Mouse (Mus musculus) hindbrain, embryonic 14.5 days (tissue): ENCODE data around the gene Mamld1. TPM values are rescaled to one million over a fixed set of nuclear protein-coding genes. Genes with fewer than 3 reads are reported as not detected.
A peak's percentile ranks its signal among the peaks of the same experiment; 100 is the strongest.
"Not testable (repeated sequence)": the region's sequence is repeated elsewhere in the genome, so short reads cannot be mapped to it uniquely, and the experiment has no call there.

Source experiments
- ATAC-seq: fragments of 200-750 bp; cut with Nextera tagmentation; 2 replicates; pipeline ENCODE4 v1.8.0; 2017; ENCODE audit warnings: moderate number of reproducible peaks, mild to moderate bottlenecking, moderate TSS enrichment, moderate library complexity; ENCODE audit not compliant: low FRiP score
- DNase-seq: peaks from one replicate; pipeline ENCODE4 v3.0.0-alpha.2; 2015; ENCODE audit warnings: low spot score
- H3K27ac ChIP-seq: fragments of 300-500 bp; sonication (generic); 2 replicates; pipeline ENCODE4 v1.5.1; 2014; ENCODE audit warnings: mild to moderate bottlenecking, moderate library complexity
- H3K27me3 ChIP-seq: fragments of 300-500 bp; sonication (generic); 2 replicates; pipeline ENCODE4 v1.6.1; 2014; ENCODE audit warnings: mild to moderate bottlenecking, low read length, mixed read lengths; ENCODE audit not compliant: control insufficient read depth, insufficient read depth
- H3K36me3 ChIP-seq: fragments of 300-500 bp; sonication (generic); replicated peaks from 2 replicates; pipeline ENCODE4 v1.6.1; 2014; ENCODE audit not compliant: control insufficient read depth, insufficient read depth
- H3K4me1 ChIP-seq: fragments of 300-500 bp; sonication (generic); replicated peaks from 2 replicates; pipeline ENCODE4 v1.6.1; 2014; ENCODE audit warnings: antibody characterized with exemption, low read length, mixed read lengths; ENCODE audit not compliant: control insufficient read depth, insufficient read depth
- H3K4me2 ChIP-seq: fragments of 300-500 bp; sonication (generic); replicated peaks from 2 replicates; pipeline ENCODE4 v1.6.1; 2014; ENCODE audit warnings: mild to moderate bottlenecking, moderate library complexity
- H3K4me3 ChIP-seq: fragments of 300-500 bp; sonication (generic); replicated peaks from 2 replicates; pipeline ENCODE4 v1.5.1; 2014; ENCODE audit warnings: mild to moderate bottlenecking, low read length
- H3K9ac ChIP-seq: fragments of 300-500 bp; sonication (generic); 2 replicates; pipeline ENCODE4 v1.6.1; 2014
- H3K9me3 ChIP-seq: fragments of 300-500 bp; sonication (generic); 2 replicates; pipeline ENCODE4 v1.6.1; 2016; ENCODE audit warnings: low read length; ENCODE audit not compliant: control insufficient read depth
- WGBS: fragments of 180-500 bp; shearing (Covaris S2); extraction: QIAGEN DNeasy Blood & Tissue Kit; methylation state at CpG from one replicate; pipeline ENCODE4 v1.1.7; 2014; 5-methylcytosine and 5-hydroxymethylcytosine counted together
- polyA plus RNA-seq: library from polyadenylated mRNA; unstranded; fragments of >200 nt; fragmentation: Nextera tagmentation; extraction: Ambion mirVana; gene quantifications from 2 replicates; pipeline ENCODE4 v1.2.1, GENCODE M21; 2014

Mamld1 gene
- 10.1 and 10.9 TPM in 2 replicates for polyA plus RNA-seq

DNA sequence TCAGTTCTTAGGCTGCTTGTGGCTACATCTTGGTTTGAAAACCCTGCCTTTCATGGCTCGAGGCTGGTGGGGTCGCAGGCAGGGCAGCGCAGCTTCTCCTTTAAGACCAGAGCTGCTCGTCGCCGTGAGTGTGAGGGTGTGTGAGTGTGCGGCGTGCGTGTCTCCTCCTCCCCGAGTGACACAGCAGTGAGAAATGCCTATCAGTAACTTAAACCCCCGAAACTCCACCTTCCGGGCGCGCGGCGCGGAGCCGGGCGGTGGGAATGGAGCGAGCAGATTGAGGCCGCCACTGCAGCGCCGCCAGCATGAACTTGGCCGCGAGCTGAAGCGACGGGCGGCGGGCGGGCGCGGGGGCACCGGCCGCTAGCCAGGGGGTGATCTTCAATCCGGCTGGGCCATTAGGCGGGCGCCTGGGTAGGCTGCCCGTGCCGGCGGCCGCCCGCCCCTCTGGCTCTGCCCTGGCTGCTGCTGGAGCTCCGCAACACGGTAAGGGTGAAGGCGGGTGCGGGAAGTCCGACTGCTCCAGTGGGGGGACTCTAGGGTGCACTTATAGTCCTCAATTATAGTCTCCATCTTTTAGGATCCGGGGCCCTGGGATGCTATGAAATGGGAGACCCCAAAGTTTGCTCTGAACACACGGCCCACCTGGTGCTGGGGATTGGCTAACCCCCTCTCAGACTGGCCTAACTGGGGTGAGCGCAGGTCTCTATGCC, at the start of gene Mamld1:
Gene Mamld1, plus strand, starts transcription at position 393 of the 713 bp plus-strand sequence.
- Histone ChIP-seq H3K9me3 (no peaks in the 10 kb centered on the region), H3K4me1 (no peaks in the 10 kb centered on the region; the same call in 1 of the 2 replicates), H3K9ac (peak within 1 kb of the TSS; percentile 63), H3K27me3 (no peaks in the 10 kb centered on the region), H3K36me3 (no peaks in the 10 kb centered on the region), H3K4me3 (peak within 1 kb of the TSS; percentile 56), H3K4me2 (peak within 1 kb of the TSS; percentile 73), H3K27ac (peak within 1 kb of the TSS; percentile 82)
- peak; percentile 72 for DNase-seq
- 26% methylated on average over 47 of the region's 50 CpGs for WGBS
- ATAC-seq: peak; percentile 81

DNA sequence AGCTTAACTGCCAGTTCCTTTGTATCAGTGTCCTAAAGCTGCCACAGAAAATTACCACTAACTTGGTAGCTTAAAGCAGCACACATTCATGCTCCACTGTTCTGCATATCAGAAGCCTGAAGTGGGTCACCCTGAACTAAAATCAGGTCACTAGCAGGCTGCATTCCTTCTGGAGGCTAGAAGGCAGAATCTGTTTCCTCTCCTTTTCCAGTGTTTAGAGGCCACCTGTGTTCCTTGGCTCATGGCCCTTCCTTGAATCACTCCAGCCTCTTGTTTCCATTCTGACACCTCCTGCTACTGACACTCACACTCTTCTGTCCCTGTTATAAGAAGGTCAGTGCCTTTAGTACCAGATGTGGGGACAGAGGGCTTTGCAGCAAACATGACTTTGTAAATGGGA, 25.3 kb upstream of the Mamld1 start:
- Histone ChIP-seq H3K4me3 (no peak overlapping the region), H3K27ac (no peak overlapping the region), H3K9ac (no peak overlapping the region), H3K4me2 (no peak overlapping the region), H3K4me1 (no peaks in the 10 kb centered on the region), H3K9me3 (no peaks in the 10 kb centered on the region), H3K36me3 (no peaks in the 10 kb centered on the region), H3K27me3 (no peaks in the 10 kb centered on the region)
- ATAC-seq (no peak), DNase-seq (no peak)

DNA sequence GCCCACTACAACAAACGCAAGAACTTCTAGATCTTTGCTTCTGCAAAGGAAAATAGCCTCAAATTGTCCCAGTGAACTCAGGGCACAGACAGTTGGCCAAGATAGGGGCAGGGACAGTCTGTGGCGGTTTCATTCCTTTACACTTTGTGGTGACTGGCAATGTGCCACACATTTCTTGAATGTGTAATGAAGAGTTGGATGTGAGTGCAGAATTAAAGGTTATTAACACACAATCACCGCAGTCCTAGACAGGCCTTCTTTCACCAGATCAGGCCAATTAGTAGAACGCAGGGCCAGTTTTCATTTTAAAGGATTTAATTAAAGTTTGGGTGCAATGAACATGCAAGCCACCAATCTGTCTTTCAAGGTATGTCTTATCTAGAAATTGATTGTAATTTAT, 22.0 kb upstream of the Mamld1 start:
- H3K4me3 ChIP-seq: no peak overlapping the region
- H3K27ac ChIP-seq: no peak overlapping the region
- no peak overlapping the region for H3K9ac ChIP-seq
- H3K27me3 ChIP-seq: no peaks in the 10 kb centered on the region
- WGBS: 75% methylated on average over 4 of the region's 4 CpGs
- ATAC-seq (no peak), DNase-seq (no peak)
- no peaks in the 10 kb centered on the region for H3K9me3 ChIP-seq
- H3K4me2 ChIP-seq: no peak overlapping the region
- no peaks in the 10 kb centered on the region for H3K36me3 ChIP-seq
- H3K4me1 ChIP-seq: no peaks in the 10 kb centered on the region

DNA sequence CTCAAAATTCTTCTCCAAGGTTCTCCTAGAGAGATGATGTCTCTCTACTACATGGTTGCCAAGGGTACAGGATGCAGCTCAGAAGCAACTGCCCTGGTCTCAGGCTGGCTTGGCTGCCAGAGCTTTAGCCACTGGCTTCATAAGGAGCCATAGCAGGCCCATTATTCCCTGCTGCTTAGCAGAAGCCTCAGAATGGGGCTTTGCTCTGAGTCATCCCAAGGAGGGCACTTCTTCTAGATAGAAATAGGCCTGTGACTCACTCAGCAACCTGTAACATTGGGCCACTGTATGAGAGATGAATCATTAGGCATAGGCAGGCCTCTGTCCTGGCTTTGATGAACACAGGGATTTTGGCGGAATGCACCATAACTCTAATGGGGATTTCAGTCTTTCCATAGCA, 21.1 kb upstream of the Mamld1 start:
- not testable (repeated sequence) for H3K36me3 ChIP-seq, H3K4me1 ChIP-seq, H3K4me2 ChIP-seq, H3K9ac ChIP-seq, H3K27ac ChIP-seq, H3K27me3 ChIP-seq, H3K4me3 ChIP-seq, DNase-seq, H3K9me3 ChIP-seq, ATAC-seq
- WGBS: 90% methylated on average over 1 of the region's 1 CpGs

DNA sequence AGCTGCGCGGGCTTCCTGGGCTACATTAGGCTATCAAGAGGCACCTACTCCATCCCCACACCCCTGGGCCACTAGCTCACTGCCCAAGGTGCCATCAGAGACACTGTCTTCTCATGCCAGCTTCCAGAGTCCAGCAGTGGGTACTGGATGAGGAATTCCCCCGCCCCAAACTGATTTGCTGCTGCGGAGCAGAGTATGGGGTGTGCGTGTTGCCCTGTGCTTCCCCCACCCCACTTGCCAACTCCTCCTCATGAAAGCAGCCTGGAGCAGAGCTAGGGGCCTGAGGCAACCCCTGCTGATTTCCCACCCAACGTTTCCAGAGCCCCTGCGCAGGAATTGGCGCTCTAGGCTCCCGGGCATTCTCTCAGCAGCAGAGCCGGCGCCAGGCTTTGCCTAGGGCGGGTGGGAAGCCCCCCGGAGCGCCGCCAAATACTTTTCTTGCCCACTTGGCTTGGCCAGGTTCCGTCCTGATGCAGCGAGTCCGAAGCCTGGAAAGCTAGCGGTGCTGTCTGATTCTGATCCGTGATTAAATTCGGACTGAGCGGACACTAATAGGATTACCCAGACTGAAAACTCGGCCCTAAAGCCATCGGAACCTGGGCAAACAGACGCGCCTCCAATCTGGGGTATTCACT, 738 bp downstream of the Mamld1 start:
- DNase-seq (peak; percentile 24), ATAC-seq (peak; percentile 9; the same call in 1 of the 2 replicates)
- H3K36me3 ChIP-seq: no peaks in the 10 kb centered on the region
- 19% methylated on average over 26 of the region's 26 CpGs for WGBS
- peak overlapping the region; percentile 63 for H3K9ac ChIP-seq
- H3K27ac ChIP-seq: peak overlapping the region; percentile 82
- H3K4me2 ChIP-seq: peak overlapping the region; percentile 73
- no peaks in the 10 kb centered on the region for H3K27me3 ChIP-seq
- peak overlapping the region; percentile 56 for H3K4me3 ChIP-seq
- H3K9me3 ChIP-seq: no peaks in the 10 kb centered on the region
- H3K4me1 ChIP-seq: no peaks in the 10 kb centered on the region; the same call in 1 of the 2 replicates

DNA sequence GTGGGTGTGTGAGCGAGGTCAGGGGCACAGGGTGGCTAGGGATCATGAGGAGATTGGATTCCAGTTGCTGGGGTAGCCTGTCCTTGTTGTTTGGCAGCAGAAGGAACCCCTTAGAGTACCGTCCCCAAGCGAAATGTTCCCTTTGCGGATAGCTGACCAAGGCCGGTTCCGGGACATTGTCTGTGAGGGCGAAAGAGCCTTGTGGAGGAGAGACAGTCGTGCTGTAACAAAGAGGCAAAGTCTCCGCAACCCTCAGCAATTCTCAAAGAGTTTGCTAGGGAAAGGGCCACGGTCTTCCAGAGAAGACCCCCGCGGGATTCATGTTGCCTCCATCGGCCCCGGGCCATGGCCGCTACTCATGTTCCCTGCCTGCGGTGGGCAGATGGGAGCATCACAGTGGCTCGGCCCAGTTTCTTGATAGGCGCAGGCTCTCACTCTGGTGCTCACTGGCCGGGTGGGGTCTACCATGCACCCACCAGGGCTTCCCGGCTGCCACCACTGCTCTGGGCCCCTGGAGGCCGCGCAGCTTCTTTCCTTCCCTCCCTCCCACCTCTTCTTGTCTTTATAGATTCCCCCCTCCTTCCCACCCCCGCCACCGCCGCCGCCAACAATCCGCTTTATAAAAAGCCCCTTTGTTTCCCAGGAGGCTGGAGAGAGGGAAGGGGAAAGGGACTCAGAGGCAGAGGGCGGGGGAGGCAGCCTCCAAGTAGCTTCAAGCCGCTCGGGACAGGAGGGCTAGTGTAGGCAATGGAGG, 1.5 kb downstream of the Mamld1 start:
- Histone ChIP-seq H3K9me3 (no peaks in the 10 kb centered on the region), H3K27me3 (no peaks in the 10 kb centered on the region), H3K4me3 (peak overlapping the region; percentile 56), H3K4me2 (peak overlapping the region; percentile 73), H3K4me1 (no peaks in the 10 kb centered on the region; the same call in 1 of the 2 replicates), H3K9ac (peak overlapping the region; percentile 63), H3K27ac (peak overlapping the region; percentile 82), H3K36me3 (no peaks in the 10 kb centered on the region)
- WGBS: 26% methylated on average over 23 of the region's 30 CpGs
- DNase-seq (peak; percentile 45), ATAC-seq (peak; percentile 73)

DNA sequence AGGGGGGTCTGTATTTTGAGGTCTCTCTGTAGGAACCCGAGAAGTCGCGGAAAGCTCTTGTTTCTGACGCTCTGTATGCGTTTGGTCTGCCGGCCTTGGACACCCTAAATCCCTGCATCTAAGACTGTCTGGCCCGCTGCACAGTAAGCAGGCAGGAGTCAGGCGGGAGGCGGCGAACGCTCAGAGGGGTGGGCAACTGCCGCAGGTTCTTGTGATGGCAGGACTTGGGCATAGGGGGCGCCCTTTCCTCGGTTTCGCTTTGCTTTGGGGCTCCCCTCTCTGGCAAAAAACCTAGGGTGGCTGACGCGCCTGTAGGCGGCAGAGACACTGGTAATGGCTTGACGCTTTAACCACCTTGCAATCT, 2.0 kb downstream of the Mamld1 start:
- Histone ChIP-seq H3K9ac (peak overlapping the region; percentile 63), H3K4me2 (peak overlapping the region; percentile 73), H3K36me3 (no peaks in the 10 kb centered on the region), H3K9me3 (no peaks in the 10 kb centered on the region), H3K4me1 (no peaks in the 10 kb centered on the region; the same call in 1 of the 2 replicates), H3K27ac (peak overlapping the region; percentile 82), H3K4me3 (peak overlapping the region; percentile 56), H3K27me3 (no peaks in the 10 kb centered on the region)
- DNase-seq (peak; percentile 80), ATAC-seq (peak; percentile 72)
- WGBS: 33% methylated on average over 16 of the region's 19 CpGs

DNA sequence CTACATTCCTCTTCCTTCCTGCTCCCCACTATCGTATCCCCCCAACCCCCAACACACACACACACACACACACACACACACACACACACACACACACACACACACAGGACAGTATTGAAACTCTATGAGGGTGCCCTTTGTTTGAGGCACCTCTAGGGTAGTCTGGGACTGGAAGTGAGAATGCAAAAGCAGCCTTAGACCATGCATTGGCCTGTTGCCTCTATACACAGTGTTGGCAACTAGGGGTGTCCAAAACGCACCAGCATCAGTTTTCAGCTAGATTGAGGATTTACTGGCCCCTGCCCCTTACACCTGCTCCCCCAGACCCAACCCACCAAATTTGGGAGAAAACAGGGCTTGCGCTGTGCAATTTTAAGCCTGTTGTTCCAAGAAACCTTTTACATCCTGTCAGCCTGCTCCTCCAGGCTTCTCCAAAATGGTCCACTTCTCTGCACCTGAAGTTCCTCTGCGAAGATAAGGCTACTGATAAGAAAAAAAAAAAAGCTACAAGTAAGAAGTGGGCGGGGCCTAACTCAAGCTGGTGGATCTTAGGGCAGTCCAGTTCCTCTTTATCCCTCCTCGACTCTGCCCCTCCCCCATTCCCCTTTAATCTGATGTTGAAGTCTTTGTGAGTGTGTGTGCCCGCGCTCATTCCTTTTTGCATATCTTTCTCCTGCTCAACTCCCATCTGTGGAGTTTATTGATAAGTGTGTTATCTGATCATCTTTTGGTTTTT, 2.6 kb downstream of the Mamld1 start:
- ATAC-seq (peak; percentile 42), DNase-seq (peak; percentile 24)
- H3K9ac ChIP-seq: no peak overlapping the region
- 22% methylated on average over 8 of the region's 8 CpGs for WGBS
- H3K36me3 ChIP-seq: no peaks in the 10 kb centered on the region
- peak overlapping the region; percentile 27; the same call in 1 of the 2 replicates for H3K27ac ChIP-seq
- peak overlapping the region; percentile 56 for H3K4me3 ChIP-seq
- H3K9me3 ChIP-seq: no peaks in the 10 kb centered on the region
- no peaks in the 10 kb centered on the region; the same call in 1 of the 2 replicates for H3K4me1 ChIP-seq
- H3K27me3 ChIP-seq: no peaks in the 10 kb centered on the region
- H3K4me2 ChIP-seq: peak overlapping the region; percentile 73
